In the genomic region with DNA sequence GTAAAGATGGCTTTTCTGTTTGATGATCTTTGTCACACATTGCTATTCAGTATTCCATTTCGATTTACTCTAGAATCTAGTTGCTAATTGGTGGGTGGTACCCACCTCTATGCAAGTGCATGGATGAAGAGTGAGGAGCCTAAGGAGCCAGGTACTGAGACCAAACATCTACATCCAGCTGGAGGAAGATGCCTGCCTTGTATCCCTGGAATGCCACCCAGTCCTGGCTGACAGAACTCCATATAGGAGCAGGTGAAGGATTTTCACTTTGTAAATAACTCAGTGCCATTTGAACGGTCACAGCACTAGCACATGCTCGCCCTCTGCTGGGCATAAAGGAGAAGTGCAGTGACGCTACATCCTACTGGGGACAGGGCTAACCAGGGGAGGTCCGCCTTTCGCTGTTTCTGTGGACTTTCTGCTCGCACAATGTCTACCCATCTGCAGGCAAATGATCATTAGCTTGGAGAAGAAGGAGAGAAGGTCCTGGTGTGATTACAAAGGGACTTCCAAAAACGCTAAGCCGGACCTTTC, we compare ENCODE assay signal across 9 mouse cellular contexts. TPM values are rescaled to one million over a fixed set of nuclear protein-coding genes. Genes with fewer than 3 reads are reported as not detected.
DNase-seq lines count a peak whose midpoint lies in the region; ATAC-seq and TF ChIP-seq lines count a peak whose summit lies in the region.
"Had no signal": no experiment of that assay in that cellular context is flagged by ENCODE, and none has a peak within 500 bp of the region (broad histone marks: within the 10 kb centered on the region; RNA-seq: fewer than 3 reads in every experiment).

No protein-coding gene starts in this region.

- no peaks in the 10 kb centered on the region for H3K4me1 ChIP-seq in forebrain, embryonic 13.5 days
- H3K4me1 ChIP-seq in midbrain, embryonic 11.5 days (ENCODE audit: control insufficient read depth, insufficient read depth, low read length) = no peaks in the 10 kb centered on the region
- H3K4me1 ChIP-seq: liver, embryonic 13.5 days had no signal

- TF ChIP-seq CTCF in brain, embryonic 14.5 days (IDR thresholded peaks at IDR 0.05; ENCODE audit: borderline replicate concordance, extremely low read depth, insufficient read depth, insufficient read length) = peak; percentile 94

- H3K27me3 ChIP-seq in forebrain, embryonic 13.5 days = peaks cover 9% of the 10 kb centered on the region
- no peaks in the 10 kb centered on the region for H3K27me3 ChIP-seq in midbrain, embryonic 11.5 days (ENCODE audit: control insufficient read depth, insufficient read depth, low read length)
- H3K27me3 ChIP-seq: liver, embryonic 13.5 days had no signal

- H3K36me3 ChIP-seq in forebrain, embryonic 13.5 days (ENCODE audit: poor library complexity, severe bottlenecking) = no peaks in the 10 kb centered on the region
- H3K36me3 ChIP-seq in midbrain, embryonic 11.5 days (ENCODE audit: control insufficient read depth, insufficient read depth, low read length) = no peaks in the 10 kb centered on the region
- H3K36me3 ChIP-seq: liver, embryonic 13.5 days had no signal

- H3K27ac ChIP-seq in forebrain, embryonic 13.5 days = no peak overlapping the region
- no peak overlapping the region for H3K27ac ChIP-seq in midbrain, embryonic 11.5 days (ENCODE audit: low read depth, low read length)
- H3K27ac ChIP-seq: liver, embryonic 13.5 days had no signal

- no peak for TF ChIP-seq POLR2A in brain, embryonic 14.5 days (IDR thresholded peaks at IDR 0.05; ENCODE audit: borderline replicate concordance, extremely low read depth, insufficient read depth, insufficient read length, poor library complexity, severe bottlenecking)

- 15% methylated on average over 9 of the region's 9 CpGs for WGBS in forebrain, embryonic 13.5 days
- 17% methylated on average over 9 of the region's 9 CpGs for WGBS in midbrain, embryonic 11.5 days

- H3K4me2 ChIP-seq in forebrain, embryonic 13.5 days = no peak overlapping the region
- H3K4me2 ChIP-seq in midbrain, embryonic 11.5 days = no peak overlapping the region
- H3K4me2 ChIP-seq: liver, embryonic 13.5 days had no signal

- H3K9ac ChIP-seq in forebrain, embryonic 13.5 days = no peak overlapping the region
- H3K9ac ChIP-seq in midbrain, embryonic 11.5 days (ENCODE audit: low read length) = no peak overlapping the region
- H3K9ac ChIP-seq: liver, embryonic 13.5 days had no signal

- ATAC-seq in forebrain, embryonic 13.5 days = peak; percentile 82
- peak; percentile 74 for ATAC-seq in midbrain, embryonic 11.5 days (ENCODE audit: low FRiP score)

- H3K4me3 ChIP-seq in forebrain, embryonic 13.5 days = no peak overlapping the region
- H3K4me3 ChIP-seq in midbrain, embryonic 11.5 days (ENCODE audit: low read depth, low read length) = no peak overlapping the region
- H3K4me3 ChIP-seq: liver, embryonic 13.5 days had no signal

- intact Hi-C loops in heart, postnatal 25 days (cut with DNase I) = loop anchor here (1.0 kb wide), 1 partner anchor 52 kb away; no protein-coding TSS in a partner anchor

- H3K9me3 ChIP-seq in forebrain, embryonic 13.5 days (replicated peaks) = no peaks in the 10 kb centered on the region
- H3K9me3 ChIP-seq in midbrain, embryonic 11.5 days (ENCODE audit: control insufficient read depth, low read length) = no peaks in the 10 kb centered on the region
- H3K9me3 ChIP-seq: liver, embryonic 13.5 days had no signal

- DNase-seq in heart, adult 18-20 months = peak; percentile 42 to 64
- no peak for DNase-seq in heart, postnatal 25 days (ENCODE audit: low spot score)
- peak; percentile 9 to 13 for DNase-seq in B cell, adult 2 months
- peak; percentile 77 for DNase-seq in brain, embryonic 14.5 days (ENCODE audit: low read depth)
- DNase-seq in kidney, postnatal 4 days = peak; percentile 60 to 61
- peak; percentile 90 for DNase-seq in midbrain, embryonic 11.5 days (ENCODE audit: low spot score, missing footprints)
- DNase-seq in urinary bladder, postnatal 4 days (ENCODE audit: low spot score in 2 of 2) = no peak
- DNase-seq: liver, embryonic 13.5 days had no signal

RNA-seq across cellular contexts. Expression of gene Kcna5, which starts 16.7 kb away (rescaled TPM):
- total RNA-seq in heart, adult 18-20 months (2021) = 10 to 100 TPM; 18.3 to 22.4 TPM
- total RNA-seq in heart, postnatal 25 days (2021) = 10 to 100 TPM; 13.4 to 16.7 TPM
- polyA plus RNA-seq in brain, embryonic 14.5 days (2012; rRNA removed) = 2.0 and 2.3 TPM in 2 replicates
- 1.2 and 1.3 TPM in 2 replicates for polyA plus RNA-seq in forebrain, embryonic 13.5 days (2015; fragmentation: Nextera tagmentation; extraction: Ambion mirVana)
- polyA plus RNA-seq in midbrain, embryonic 11.5 days (2014; fragmentation: Nextera tagmentation; extraction: Ambion mirVana) = 3.8 and 4.5 TPM in 2 replicates

Comparison
In these comparisons a context has a peak if more than half of its experiments do, and no peak if none do; other contexts are left out.
1. DNase-seq: peak in heart, adult 18-20 months (2 of 2), B cell, adult 2 months (2 of 2), brain, embryonic 14.5 days (single experiment), kidney, postnatal 4 days (2 of 2) and midbrain, embryonic 11.5 days (single experiment); none in heart, postnatal 25 days (single experiment) and urinary bladder, postnatal 4 days (0 of 2).